Mouse (Mus musculus): ENCODE data around the gene Plod3. TPM values are rescaled to one million over a fixed set of nuclear protein-coding genes. Genes with fewer than 3 reads are reported as not detected.

Gene Plod3
- polyA plus RNA-seq, 1 experiment from 2014 or later, result 61.4 TPM

- H3K9me3 ChIP-seq, result no peaks in the 10 kb centered on the region
- no peak overlapping the region for H3K4me3 ChIP-seq
- H3K36me3 ChIP-seq, result peaks cover 38% of the 10 kb centered on the region
- peak overlapping the region; percentile 6; the same call in 1 of the 2 replicates for H3K27ac ChIP-seq
- ATAC-seq (ENCODE audit: insufficient number of reproducible peaks, low FRiP score, low TSS enrichment, low read depth), result no peak
- H3K27me3 ChIP-seq, result no peaks in the 10 kb centered on the region
- H3K4me2 ChIP-seq, result no peak overlapping the region
- no peak overlapping the region; the same call in 1 of the 2 replicates for H3K9ac ChIP-seq
- H3K4me1 ChIP-seq, result peaks cover 24% of the 10 kb centered on the region
- WGBS, result 93% methylated on average over 8 of the region's 8 CpGs
These were observed 21.1 kb upstream of the Plod3 start for GRCm38 (mm10) chr5:136965686-136966085.

DNA sequence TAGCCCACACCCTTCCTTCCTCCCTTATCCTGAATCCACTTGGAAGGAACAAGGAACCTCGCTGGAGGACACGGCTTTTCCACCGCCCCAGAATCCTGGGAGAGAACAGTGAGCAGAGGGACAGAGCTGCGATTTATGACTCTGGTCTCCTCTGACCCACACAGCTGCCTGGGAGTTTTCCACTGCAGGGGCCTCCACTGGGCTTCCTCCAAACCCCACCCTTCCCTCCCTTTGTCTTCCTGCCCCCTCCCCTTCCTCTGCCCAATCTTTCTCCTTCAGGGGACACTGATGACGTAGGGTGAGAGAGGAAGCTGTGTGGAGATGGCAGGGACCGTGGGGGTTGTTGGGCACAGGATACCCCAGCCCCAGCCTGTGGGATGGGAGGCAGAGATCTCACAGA lies 20.5 kb upstream of the Plod3 start, which contains the start of gene Cldn15:
Cldn15 (plus strand) TSS at position 286 of the 400 bp plus-strand sequence.
- Histone ChIP-seq H3K4me3 (no peak within 1 kb of the TSS), H3K4me1 (peaks cover 22% of the 10 kb centered on the region), H3K36me3 (peaks cover 38% of the 10 kb centered on the region), H3K27ac (peak within 1 kb of the TSS; percentile 7), H3K9me3 (no peaks in the 10 kb centered on the region), H3K27me3 (no peaks in the 10 kb centered on the region), H3K4me2 (no peak within 1 kb of the TSS), H3K9ac (no peak within 1 kb of the TSS; the same call in 1 of the 2 replicates)
- WGBS, result 58% methylated on average over 6 of the region's 6 CpGs
- ATAC-seq (ENCODE audit: insufficient number of reproducible peaks, low FRiP score, low TSS enrichment, low read depth), result no peak

DNA sequence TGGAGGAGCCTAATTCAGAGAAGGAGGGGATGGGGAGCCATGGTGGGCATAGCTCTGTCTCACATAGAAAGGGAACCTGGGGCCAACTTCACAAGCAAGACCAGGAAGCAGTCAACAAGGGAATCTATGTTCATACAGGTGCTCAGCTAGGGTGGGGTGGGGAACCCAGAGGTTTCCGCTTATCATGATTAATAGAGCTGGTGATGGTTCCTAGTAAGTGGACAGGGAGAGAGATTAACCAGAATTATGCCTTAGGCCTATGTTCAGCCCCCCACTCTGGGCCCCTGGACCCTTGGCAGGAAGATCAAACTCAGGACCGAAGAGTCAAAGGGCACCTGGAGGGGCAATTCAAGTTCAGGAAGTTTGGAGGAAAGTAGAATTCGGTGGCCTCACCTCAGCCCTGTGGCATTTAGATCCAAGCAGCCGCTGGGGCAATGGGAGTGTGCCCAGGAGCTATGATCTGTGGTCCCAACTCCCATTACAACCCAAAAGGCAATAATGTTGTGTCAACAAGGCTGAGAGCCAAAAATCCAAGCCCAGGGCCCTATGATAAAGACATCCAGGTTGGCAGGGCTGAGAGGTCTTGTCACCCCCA lies 19.9 kb upstream of the Plod3 start:
- H3K36me3 ChIP-seq, result peaks cover 38% of the 10 kb centered on the region
- H3K4me3 ChIP-seq, result no peak overlapping the region
- H3K4me1 ChIP-seq, result peaks cover 19% of the 10 kb centered on the region; the same call in 1 of the 2 replicates
- no peak for ATAC-seq (ENCODE audit: insufficient number of reproducible peaks, low FRiP score, low TSS enrichment, low read depth)
- H3K9ac ChIP-seq, result no peak overlapping the region
- peak overlapping the region; percentile 7; the same call in 1 of the 2 replicates for H3K27ac ChIP-seq
- 83% methylated on average over 4 of the region's 4 CpGs for WGBS
- no peak overlapping the region for H3K4me2 ChIP-seq
- no peaks in the 10 kb centered on the region for H3K27me3 ChIP-seq
- no peaks in the 10 kb centered on the region for H3K9me3 ChIP-seq

GRCm38 (mm10) chr5:136967592-136967991 lies 19.2 kb upstream of the Plod3 start:
- Histone ChIP-seq H3K9me3 (no peaks in the 10 kb centered on the region), H3K36me3 (peaks cover 38% of the 10 kb centered on the region), H3K27me3 (no peaks in the 10 kb centered on the region), H3K4me2 (no peak overlapping the region), H3K4me3 (no peak overlapping the region), H3K9ac (no peak overlapping the region), H3K27ac (no peak overlapping the region), H3K4me1 (peaks cover 19% of the 10 kb centered on the region; the same call in 1 of the 2 replicates)
- ATAC-seq (ENCODE audit: insufficient number of reproducible peaks, low FRiP score, low TSS enrichment, low read depth), result no peak
- WGBS, result 65% methylated on average over 10 of the region's 10 CpGs

- no peaks in the 10 kb centered on the region for H3K9me3 ChIP-seq
- peaks cover 12% of the 10 kb centered on the region for H3K36me3 ChIP-seq
- H3K4me3 ChIP-seq, result no peak overlapping the region
- 74% methylated on average over 1 of the region's 1 CpGs for WGBS
- no peak for ATAC-seq (ENCODE audit: insufficient number of reproducible peaks, low FRiP score, low TSS enrichment, low read depth)
- no peak overlapping the region for H3K9ac ChIP-seq
- no peak overlapping the region for H3K4me2 ChIP-seq
- no peak overlapping the region for H3K27ac ChIP-seq
- peaks cover 9% of the 10 kb centered on the region; the same call in 1 of the 2 replicates for H3K4me1 ChIP-seq
- no peaks in the 10 kb centered on the region for H3K27me3 ChIP-seq
These were observed 16.1 kb upstream of the Plod3 start for GRCm38 (mm10) chr5:136970703-136971102.

- WGBS, result 77% methylated on average over 8 of the region's 8 CpGs
- H3K36me3 ChIP-seq, result 0 out of 2 replicates have a peak, but pooled peaks cover 2% of the 10 kb centered on the region
- H3K27me3 ChIP-seq, result no peaks in the 10 kb centered on the region
- no peaks in the 10 kb centered on the region for H3K9me3 ChIP-seq
- H3K9ac ChIP-seq, result no peak overlapping the region
- no peak for ATAC-seq (ENCODE audit: insufficient number of reproducible peaks, low FRiP score, low TSS enrichment, low read depth)
- no peaks in the 10 kb centered on the region for H3K4me1 ChIP-seq
- no peak overlapping the region for H3K4me2 ChIP-seq
- no peak overlapping the region for H3K4me3 ChIP-seq
- H3K27ac ChIP-seq, result no peak overlapping the region
These were observed 13.1 kb upstream of the Plod3 start for GRCm38 (mm10) chr5:136973670-136974069.

DNA sequence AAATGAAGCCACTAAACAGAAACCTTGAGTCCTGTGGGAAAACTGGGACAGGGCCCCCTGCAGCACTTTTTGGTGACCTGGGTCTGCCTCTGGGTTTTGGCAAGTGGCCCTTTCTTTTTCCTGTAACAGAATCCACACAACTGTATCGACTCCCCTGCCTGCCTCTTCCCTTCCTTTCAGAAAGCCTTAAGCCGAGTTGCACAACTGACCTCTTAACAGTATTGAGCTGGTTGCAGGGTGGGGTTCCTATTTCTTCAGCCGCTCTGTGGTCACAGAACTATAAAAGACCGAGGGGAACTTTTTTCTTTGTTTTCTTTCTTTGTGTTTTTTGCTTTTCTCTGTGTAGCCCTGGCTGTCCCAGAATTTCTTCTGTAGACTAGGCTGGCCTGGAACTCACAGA lies 9.1 kb upstream of the Plod3 start:
- Histone ChIP-seq H3K36me3 (peaks cover 19% of the 10 kb centered on the region), H3K27ac (no peak overlapping the region), H3K4me3 (no peak overlapping the region), H3K9ac (no peak overlapping the region), H3K4me1 (no peaks in the 10 kb centered on the region), H3K9me3 (no peaks in the 10 kb centered on the region), H3K4me2 (no peak overlapping the region), H3K27me3 (no peaks in the 10 kb centered on the region)
- 69% methylated on average over 4 of the region's 4 CpGs for WGBS
- ATAC-seq (ENCODE audit: insufficient number of reproducible peaks, low FRiP score, low TSS enrichment, low read depth), result no peak

DNA sequence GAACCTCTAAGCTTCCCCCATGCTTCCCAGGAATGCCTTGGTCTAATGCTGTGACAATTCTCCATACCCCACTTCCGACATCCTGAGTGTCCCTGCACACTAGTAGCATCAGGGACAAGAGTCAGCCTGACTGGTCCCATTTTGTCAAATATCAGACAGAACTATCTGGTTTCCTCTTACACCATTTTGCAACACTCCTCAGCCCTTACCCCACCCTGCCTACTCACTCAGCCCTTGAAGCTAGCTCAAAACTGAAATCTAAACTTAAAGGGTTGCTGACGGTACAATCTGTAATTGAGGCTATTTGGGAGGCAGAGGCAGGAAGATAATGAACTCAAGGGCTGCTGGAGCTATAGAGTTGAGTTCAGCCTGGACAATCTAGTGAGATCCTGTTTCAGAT lies 7.1 kb upstream of the Plod3 start:
- H3K36me3 ChIP-seq, result peaks cover 39% of the 10 kb centered on the region
- H3K4me3 ChIP-seq, result no peak overlapping the region
- WGBS, result 60% methylated on average over 2 of the region's 2 CpGs
- ATAC-seq (ENCODE audit: insufficient number of reproducible peaks, low FRiP score, low TSS enrichment, low read depth), result no peak
- H3K9ac ChIP-seq, result no peak overlapping the region
- H3K4me2 ChIP-seq, result no peak overlapping the region
- no peak overlapping the region for H3K27ac ChIP-seq
- H3K4me1 ChIP-seq, result 0 out of 2 replicates have a peak, but pooled peaks cover 2% of the 10 kb centered on the region
- no peaks in the 10 kb centered on the region for H3K27me3 ChIP-seq
- H3K9me3 ChIP-seq, result no peaks in the 10 kb centered on the region

DNA sequence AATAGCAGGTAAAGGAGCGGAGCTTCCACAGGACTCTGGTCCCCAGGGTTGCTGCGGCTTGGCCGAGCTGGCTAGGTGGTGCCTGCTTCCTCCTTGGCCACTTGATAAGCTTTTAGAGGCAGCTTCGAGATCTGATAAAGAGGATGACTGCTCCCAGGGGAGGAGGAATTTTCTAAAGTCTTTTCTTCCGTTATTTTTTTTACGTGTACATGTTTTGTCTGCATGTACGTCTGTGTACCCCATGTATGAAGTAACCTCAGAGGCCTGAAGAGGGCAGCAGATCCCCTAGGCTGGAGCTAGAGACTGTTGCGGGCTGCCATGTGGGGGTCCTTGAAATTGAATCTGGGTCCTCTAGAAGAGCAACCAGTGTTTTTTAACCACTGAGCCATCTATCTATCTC lies 5.8 kb upstream of the Plod3 start:
- Histone ChIP-seq H3K27ac (no peak overlapping the region), H3K27me3 (no peaks in the 10 kb centered on the region), H3K36me3 (peaks cover 41% of the 10 kb centered on the region), H3K4me2 (no peak overlapping the region), H3K4me3 (no peak overlapping the region), H3K9me3 (no peaks in the 10 kb centered on the region), H3K4me1 (peaks cover 10% of the 10 kb centered on the region), H3K9ac (no peak overlapping the region)
- ATAC-seq (ENCODE audit: insufficient number of reproducible peaks, low FRiP score, low TSS enrichment, low read depth), result no peak
- 87% methylated on average over 8 of the region's 8 CpGs for WGBS

DNA sequence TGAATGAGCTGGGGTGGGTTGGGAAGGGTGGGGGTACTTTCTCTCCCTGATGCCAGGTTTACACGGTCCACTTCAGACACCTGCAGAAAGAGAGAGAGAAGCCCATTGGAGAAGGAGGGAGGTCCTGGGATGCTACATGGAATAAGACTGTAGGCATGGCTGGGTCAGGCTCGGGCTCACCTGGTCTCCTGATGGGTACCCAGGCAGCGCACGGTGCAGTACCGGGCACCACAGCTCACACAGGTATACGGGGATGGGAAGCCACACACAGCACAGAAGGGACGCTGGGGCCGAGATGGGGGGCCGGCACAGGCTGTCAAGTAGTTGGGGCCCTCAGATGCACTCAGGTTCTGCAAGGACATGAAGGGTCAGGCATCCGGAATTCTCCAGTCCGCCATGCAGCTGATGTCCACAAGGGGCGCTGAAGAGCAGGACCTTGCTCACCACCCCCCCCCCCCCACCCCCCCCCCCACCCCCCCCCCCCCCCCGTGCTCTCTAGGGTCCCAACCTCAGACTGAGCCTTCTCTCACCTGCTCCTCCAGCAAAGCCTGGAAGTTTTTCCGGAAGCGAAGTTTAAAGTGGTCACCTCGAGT lies 4.4 kb upstream of the Plod3 start:
- Histone ChIP-seq H3K36me3 (peaks cover 41% of the 10 kb centered on the region), H3K4me1 (peaks cover 15% of the 10 kb centered on the region), H3K27ac (no peak overlapping the region), H3K9me3 (no peaks in the 10 kb centered on the region), H3K27me3 (no peaks in the 10 kb centered on the region), H3K4me2 (no peak overlapping the region), H3K9ac (no peak overlapping the region), H3K4me3 (no peak overlapping the region)
- WGBS, result 54% methylated on average over 14 of the region's 16 CpGs
- no peak for ATAC-seq (ENCODE audit: insufficient number of reproducible peaks, low FRiP score, low TSS enrichment, low read depth)

DNA sequence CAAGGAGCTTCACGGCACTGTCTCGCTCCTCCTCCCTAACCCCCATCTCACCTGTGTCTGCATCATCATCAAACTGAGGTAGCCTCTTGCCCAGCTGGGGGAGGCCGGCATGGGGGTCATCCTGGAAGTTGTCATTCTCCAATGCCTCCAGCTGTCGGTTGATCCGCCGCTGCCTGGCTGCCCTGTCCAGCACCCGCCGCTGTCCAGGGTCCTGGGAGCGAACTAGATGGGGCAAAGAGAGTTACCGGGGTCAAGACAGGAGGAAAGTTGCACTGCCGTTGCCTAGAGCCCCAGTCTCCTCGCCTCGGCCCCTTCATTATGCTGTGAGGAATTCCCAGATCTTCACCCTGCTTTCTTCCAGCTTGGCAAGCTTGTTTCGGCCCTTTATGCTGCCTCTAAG lies 2.0 kb upstream of the Plod3 start:
- Histone ChIP-seq H3K4me2 (no peak overlapping the region), H3K27me3 (no peaks in the 10 kb centered on the region), H3K9ac (no peak overlapping the region), H3K27ac (no peak overlapping the region), H3K36me3 (peaks cover 44% of the 10 kb centered on the region), H3K4me3 (no peak overlapping the region), H3K9me3 (no peaks in the 10 kb centered on the region), H3K4me1 (peaks cover 26% of the 10 kb centered on the region)
- 46% methylated on average over 14 of the region's 14 CpGs for WGBS
- ATAC-seq (ENCODE audit: insufficient number of reproducible peaks, low FRiP score, low TSS enrichment, low read depth), result no peak

DNA sequence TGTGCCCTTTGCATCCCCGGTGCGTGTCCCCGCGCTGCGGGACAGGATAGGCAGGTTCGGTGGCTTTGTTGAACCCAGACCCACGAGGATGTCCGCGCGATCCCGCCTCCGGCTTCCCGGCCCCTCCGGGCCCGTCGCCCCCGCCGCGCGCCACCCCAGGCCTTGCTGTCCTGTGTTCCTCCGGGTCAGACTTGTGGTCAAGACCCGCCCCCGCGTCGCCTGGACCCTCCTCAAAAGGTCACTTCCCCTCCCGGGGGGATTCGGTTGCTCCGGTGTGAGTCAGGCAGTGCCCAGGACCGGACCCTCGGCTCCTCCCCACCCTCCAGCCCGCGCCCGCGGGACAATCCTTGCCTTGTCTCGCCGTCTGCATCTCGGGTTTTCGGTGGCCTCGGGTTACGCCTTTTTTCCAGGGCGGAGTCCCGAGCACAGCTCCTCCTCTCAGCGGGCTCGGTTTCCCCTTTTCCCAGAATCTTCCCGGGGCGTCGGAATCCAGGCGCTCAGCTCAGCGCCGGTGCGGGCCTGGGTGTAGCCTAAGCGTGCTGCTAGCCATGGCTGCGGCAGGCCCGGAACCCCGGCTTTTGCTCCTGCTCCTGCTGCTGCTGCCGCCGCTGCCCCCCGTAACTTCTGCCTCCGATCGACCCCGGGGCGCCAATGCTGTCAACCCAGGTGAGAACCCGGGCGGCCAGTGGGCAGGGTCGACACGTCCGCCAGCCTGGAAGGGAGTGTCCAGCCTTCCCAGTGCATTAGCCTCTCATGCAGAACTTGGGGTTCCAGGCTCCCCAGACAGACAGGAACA lies 517 bp downstream of the Plod3 start:
- H3K36me3 ChIP-seq, result peaks cover 51% of the 10 kb centered on the region
- under 1% methylated on average over 66 of the region's 67 CpGs for WGBS

More for the DNA sequence above, 517 bp downstream of the Plod3 start:
- Histone ChIP-seq H3K9ac (peak overlapping the region; percentile 88), H3K9me3 (no peaks in the 10 kb centered on the region), H3K27me3 (no peaks in the 10 kb centered on the region), H3K4me3 (peak overlapping the region; percentile 92), H3K27ac (peak overlapping the region; percentile 97), H3K4me1 (peaks cover 26% of the 10 kb centered on the region), H3K4me2 (peak overlapping the region; percentile 78)
- peak; percentile 61 for ATAC-seq (ENCODE audit: insufficient number of reproducible peaks, low FRiP score, low TSS enrichment, low read depth)

All from limb, embryonic 15.5 days (tissue).